Mouse (Mus musculus): ENCODE results near the gene Poc1a.

The Poc1a gene

GRCm38 (mm10) chr9:106280808-106281544 is at the start of gene Poc1a:
Poc1a (plus strand) TSS chr9:106281061.
- peak; percentile 94 to 95 for DNase-seq

GRCm38 (mm10) chr9:106231220-106231619 is 49.6 kb upstream of the Poc1a start:
- DNase-seq: no peak

GRCm38 (mm10) chr9:106231816-106232215 is 49.0 kb upstream of the Poc1a start:
- no peak for DNase-seq

- DNase-seq: no peak
Observed at GRCm38 (mm10) chr9:106232956-106233355, 47.9 kb upstream of the Poc1a start.

GRCm38 (mm10) chr9:106233953-106234352 is 46.9 kb upstream of the Poc1a start:
- no peak for DNase-seq

GRCm38 (mm10) chr9:106235194-106235830 is 45.5 kb upstream of the Poc1a start:
- DNase-seq: no peak

GRCm38 (mm10) chr9:106236156-106236817 is 44.6 kb upstream of the Poc1a start:
- DNase-seq: no peak

- peak; percentile 62 to 69 for DNase-seq
Observed at GRCm38 (mm10) chr9:106236818-106237211, 44.0 kb upstream of the Poc1a start.

GRCm38 (mm10) chr9:106237401-106237800 is 43.5 kb upstream of the Poc1a start:
- no peak for DNase-seq

GRCm38 (mm10) chr9:106237878-106238277 is 43.0 kb upstream of the Poc1a start:
- DNase-seq: no peak

GRCm38 (mm10) chr9:106241541-106242164 is 39.2 kb upstream of the Poc1a start:
- no peak for DNase-seq

GRCm38 (mm10) chr9:106242813-106243488 is 37.9 kb upstream of the Poc1a start:
- DNase-seq: peak; percentile 67 to 88

GRCm38 (mm10) chr9:106249550-106249949 is 31.3 kb upstream of the Poc1a start:
- peak; percentile 68 to 79 for DNase-seq

- peak; percentile 77 to 89 for DNase-seq
Observed at GRCm38 (mm10) chr9:106250245-106250644, 30.6 kb upstream of the Poc1a start.

- DNase-seq: no peak
Observed at GRCm38 (mm10) chr9:106251066-106251465, 29.8 kb upstream of the Poc1a start.

GRCm38 (mm10) chr9:106254001-106254400 is 26.9 kb upstream of the Poc1a start:
- no peak for DNase-seq

- DNase-seq: no peak
Observed at GRCm38 (mm10) chr9:106258412-106258811, 22.4 kb upstream of the Poc1a start.

GRCm38 (mm10) chr9:106258990-106259389 is 21.9 kb upstream of the Poc1a start:
- DNase-seq: peak in 1 of 2 experiments; percentile 51

GRCm38 (mm10) chr9:106261058-106261457 is 19.8 kb upstream of the Poc1a start:
- no peak for DNase-seq

GRCm38 (mm10) chr9:106261491-106261890 is 19.4 kb upstream of the Poc1a start:
- no peak for DNase-seq

GRCm38 (mm10) chr9:106262075-106262474 is 18.8 kb upstream of the Poc1a start:
- DNase-seq: no peak

- peak in 1 of 2 experiments; percentile 77 for DNase-seq
Observed at GRCm38 (mm10) chr9:106263381-106263924, 17.4 kb upstream of the Poc1a start.

Measured in lung, postnatal 4 days (tissue).